Mouse (Mus musculus) thymus, adult 2 months (tissue): ENCODE measurements around the gene Psma1. TPM values are rescaled to one million over a fixed set of nuclear protein-coding genes. Genes with fewer than 3 reads are reported as not detected.

Experiments used
- DNase-seq: peaks from one replicate; pipeline ENCODE4 v3.0.0; 2021
- H3K27ac ChIP-seq: fragments of 200-500 bp; 2 replicates; pipeline ENCODE4 v1.5.1; 2012; ENCODE audit warnings: low read length, control low read depth; ENCODE audit not compliant: control insufficient read depth, insufficient read depth
- H3K27me3 ChIP-seq: fragments of 200-500 bp; 2 replicates; pipeline ENCODE4 v1.6.1; 2012; ENCODE audit warnings: mild to moderate bottlenecking, low read length, moderate library complexity, mixed read lengths; ENCODE audit not compliant: control insufficient read depth, insufficient read depth
- H3K36me3 ChIP-seq: fragments of 200-500 bp; 2 replicates; pipeline ENCODE4 v1.6.1; 2012; ENCODE audit warnings: mild to moderate bottlenecking, low read length, moderate library complexity; ENCODE audit not compliant: control insufficient read depth, insufficient read depth
- H3K4me1 ChIP-seq: fragments of 200-500 bp; replicated peaks from 2 replicates; pipeline ENCODE4 v1.6.1; 2012; ENCODE audit warnings: low read length; ENCODE audit not compliant: control insufficient read depth, insufficient read depth
- H3K4me3 ChIP-seq: fragments of 200-500 bp; 2 replicates; pipeline ENCODE4 v1.5.1; 2012; ENCODE audit warnings: mild to moderate bottlenecking, low read length, control low read depth, moderate library complexity; ENCODE audit not compliant: control insufficient read depth, insufficient read depth
- CTCF ChIP-seq: fragments of 200-500 bp; IDR thresholded peaks from 2 replicates; pipeline ENCODE4 v1.5.1; 2012; ENCODE audit warnings: mild to moderate bottlenecking, control low read depth, low read length, moderate library complexity, borderline replicate concordance; ENCODE audit not compliant: control insufficient read depth, poor library complexity, insufficient read depth; ENCODE audit errors: extremely low read depth
- POLR2A ChIP-seq: fragments of 200-500 bp; IDR thresholded peaks from 2 replicates; pipeline ENCODE4 v1.6.1; 2012; ENCODE audit warnings: mild to moderate bottlenecking, low read length, control low read depth, moderate library complexity; ENCODE audit not compliant: control insufficient read depth, poor library complexity, insufficient read depth; ENCODE audit errors: extremely low read depth
- WGBS: fragments of 180-500 bp; shearing (Covaris S2); methylation state at CpG from one replicate; pipeline ENCODE4 v1.1.7; 2018; 5-methylcytosine and 5-hydroxymethylcytosine counted together
- polyA plus RNA-seq: library from polyadenylated mRNA; depleted of rRNA; stranded (reverse); fragments of >200 nt; gene quantifications from 2 replicates; pipeline ENCODE4 v1.2.3, GENCODE M21; 2012; rRNA removed

Gene Psma1
- polyA plus RNA-seq = 112 and 133 TPM in 2 replicates

- peak; percentile 34; the same call in 1 of the 2 replicates for TF ChIP-seq CTCF
- peak; percentile 52; the same call in 1 of the 2 replicates for TF ChIP-seq POLR2A
- Histone ChIP-seq H3K4me1 (0 out of 2 replicates have a peak, but pooled peaks cover 2% of the 10 kb centered on the region), H3K27ac (peak within 1 kb of the TSS; percentile 19; the same call in 1 of the 2 replicates), H3K36me3 (peaks cover 19% of the 10 kb centered on the region), H3K4me3 (peak within 1 kb of the TSS; percentile 73), H3K27me3 (no peaks in the 10 kb centered on the region)
- under 1% methylated on average over 39 of the region's 39 CpGs for WGBS
- peak; percentile 95 for DNase-seq
Observed at GRCm38 (mm10) chr7:114276005-114276752, at the start of gene Psma1. TSS of gene Psma1 (minus strand) at chr7:114276118.

- no peaks in the 10 kb centered on the region for H3K27me3 ChIP-seq
- no peaks in the 10 kb centered on the region for H3K36me3 ChIP-seq
- DNase-seq = no peak
- TF ChIP-seq CTCF = no peak
- no peak overlapping the region for H3K27ac ChIP-seq
- WGBS = 79% methylated on average over 1 of the region's 1 CpGs
- no peak overlapping the region for H3K4me3 ChIP-seq
- H3K4me1 ChIP-seq = peaks cover 2% of the 10 kb centered on the region
Observed at GRCm38 (mm10) chr7:114323527-114323926, 47.6 kb upstream of the Psma1 start.

GRCm38 (mm10) chr7:114322531-114323441, 46.9 kb upstream of the Psma1 start:
- no peaks in the 10 kb centered on the region for H3K27me3 ChIP-seq
- no peak overlapping the region for H3K27ac ChIP-seq
- no peaks in the 10 kb centered on the region for H3K36me3 ChIP-seq
- peaks cover 5% of the 10 kb centered on the region for H3K4me1 ChIP-seq
- WGBS = 88% methylated on average over 9 of the region's 9 CpGs
- no peak overlapping the region for H3K4me3 ChIP-seq
- no peak for TF ChIP-seq CTCF
- DNase-seq = no peak

- WGBS = 89% methylated on average over 5 of the region's 5 CpGs
- no peak overlapping the region for H3K27ac ChIP-seq
- no peak for DNase-seq
Observed at GRCm38 (mm10) chr7:114321694-114322372, 45.9 kb upstream of the Psma1 start.

GRCm38 (mm10) chr7:114317896-114318295, 42.0 kb upstream of the Psma1 start:
- DNase-seq = peak; percentile 44
- TF ChIP-seq POLR2A (no peak), CTCF (no peak)
- Histone ChIP-seq H3K27me3 (no peaks in the 10 kb centered on the region), H3K4me3 (no peak overlapping the region; the same call in 1 of the 2 replicates), H3K27ac (peak overlapping the region; percentile 100), H3K36me3 (no peaks in the 10 kb centered on the region), H3K4me1 (peaks cover 11% of the 10 kb centered on the region)
- WGBS = 41% methylated on average over 4 of the region's 4 CpGs

More at GRCm38 (mm10) chr7:114321694-114322372, 45.9 kb upstream of the Psma1 start:
- Histone ChIP-seq H3K4me3 (no peak overlapping the region), H3K4me1 (peaks cover 8% of the 10 kb centered on the region), H3K36me3 (no peaks in the 10 kb centered on the region), H3K27me3 (no peaks in the 10 kb centered on the region)
- no peak for TF ChIP-seq CTCF

- Histone ChIP-seq H3K36me3 (no peaks in the 10 kb centered on the region), H3K27ac (peak overlapping the region; percentile 100), H3K4me1 (peaks cover 11% of the 10 kb centered on the region), H3K4me3 (peak overlapping the region; percentile 17; the same call in 1 of the 2 replicates), H3K27me3 (no peaks in the 10 kb centered on the region)
- no peak for TF ChIP-seq CTCF
- peak; percentile 76 for TF ChIP-seq POLR2A
- under 1% methylated on average over 5 of the region's 5 CpGs for WGBS
- peak; percentile 83 for DNase-seq
Observed at GRCm38 (mm10) chr7:114317389-114317792, 41.5 kb upstream of the Psma1 start.
